ENCODE assay signal across 16 mouse cellular contexts in genomic region chr13:117163906-117164305, GRCm38 (mm10). TPM values are rescaled to one million over a fixed set of nuclear protein-coding genes. Genes with fewer than 3 reads are reported as not detected.
"Had no signal": no experiment of that assay in that cellular context is flagged by ENCODE, and none has a peak within 500 bp of the region (broad histone marks: within the 10 kb centered on the region; RNA-seq: fewer than 3 reads in every experiment).

No protein-coding gene starts in this region.

- H3K36me3 ChIP-seq: neural tube, embryonic 15.5 days; stomach, embryonic 15.5 days had no signal

- H3K9ac ChIP-seq: neural tube, embryonic 15.5 days; stomach, embryonic 15.5 days had no signal

- DNase-seq: retina, postnatal 1 day; right cerebral cortex, adult 18-20 months; right cerebral cortex, postnatal 14 days; right cerebral cortex, postnatal 25 days; right cerebral cortex, postnatal 4 days; spleen, adult 18-20 months; thymus, adult 18-20 months; thymus, adult 2 months; thymus, postnatal 14 days; thymus, postnatal 25 days; thymus, postnatal 36 days; thymus, postnatal 4 days had no signal

- H3K9me3 ChIP-seq: neural tube, embryonic 15.5 days; stomach, embryonic 15.5 days had no signal

- H3K27ac ChIP-seq: neural tube, embryonic 15.5 days; stomach, embryonic 15.5 days; stomach, postnatal 0 days had no signal

- H3K4me2 ChIP-seq: neural tube, embryonic 15.5 days; stomach, embryonic 15.5 days had no signal

- H3K4me1 ChIP-seq: neural tube, embryonic 15.5 days; stomach, embryonic 15.5 days had no signal

- H3K27me3 ChIP-seq: neural tube, embryonic 15.5 days; stomach, embryonic 15.5 days had no signal

- H3K4me3 ChIP-seq: neural tube, embryonic 15.5 days; stomach, embryonic 15.5 days had no signal

RNA-seq across cellular contexts. Expression of gene Gm17509, which starts 57.0 kb away (rescaled TPM):
- polyA plus RNA-seq: small intestine, adult 2 months; stomach, embryonic 15.5 days; stomach, postnatal 0 days had no signal
